Mouse (Mus musculus) ovary, adult 18-20 months (tissue): ENCODE data around the gene Rnpep.
"Not testable (repeated sequence)": the region's sequence is repeated elsewhere in the genome, so short reads cannot be mapped to it uniquely, and the experiment has no call there.

ENCODE experiments used
- DNase-seq: peaks from one replicate; pipeline ENCODE4 v3.0.0; 2022; ENCODE audit warnings: low spot score, mixed read lengths

The Rnpep gene

GRCm38 (mm10) chr1:135258380-135259127 is 25.3 kb downstream of the Rnpep start, which contains the start of gene Elf3:
Gene Elf3 (minus strand): TSS chr1:135258568.
- DNase-seq, result peak; percentile 65

- no peak for DNase-seq
These were observed 27.6 kb downstream of the Rnpep start for GRCm38 (mm10) chr1:135256299-135256698.

- DNase-seq, result no peak
These were observed 31.0 kb downstream of the Rnpep start for GRCm38 (mm10) chr1:135252854-135253253.

GRCm38 (mm10) chr1:135251405-135251804 is 32.5 kb downstream of the Rnpep start:
- DNase-seq, result no peak

GRCm38 (mm10) chr1:135250706-135251105 is 33.2 kb downstream of the Rnpep start:
- no peak for DNase-seq

GRCm38 (mm10) chr1:135248434-135248850 is 35.4 kb downstream of the Rnpep start:
- peak; percentile 21 for DNase-seq

- no peak for DNase-seq
These were observed 39.9 kb downstream of the Rnpep start for GRCm38 (mm10) chr1:135244014-135244413.

- DNase-seq, result not testable (repeated sequence)
These were observed 43.7 kb downstream of the Rnpep start for GRCm38 (mm10) chr1:135240206-135240605.

GRCm38 (mm10) chr1:135237131-135237851 is 46.6 kb downstream of the Rnpep start:
- no peak for DNase-seq

- no peak for DNase-seq
These were observed 49.1 kb downstream of the Rnpep start for GRCm38 (mm10) chr1:135234771-135235170.

GRCm38 (mm10) chr1:135233961-135234360 is 49.9 kb downstream of the Rnpep start:
- no peak for DNase-seq

- not testable (repeated sequence) for DNase-seq
These were observed 52.0 kb downstream of the Rnpep start for GRCm38 (mm10) chr1:135231878-135232277.

- peak; percentile 34 for DNase-seq
These were observed 56.4 kb downstream of the Rnpep start for GRCm38 (mm10) chr1:135227339-135227950.

GRCm38 (mm10) chr1:135224981-135225604 is 58.8 kb downstream of the Rnpep start:
- DNase-seq, result no peak

- no peak for DNase-seq
These were observed 59.7 kb downstream of the Rnpep start for GRCm38 (mm10) chr1:135224147-135224546.

GRCm38 (mm10) chr1:135217607-135218233 is 66.2 kb downstream of the Rnpep start:
- DNase-seq, result no peak

GRCm38 (mm10) chr1:135213772-135214640 is 69.9 kb downstream of the Rnpep start:
- no peak for DNase-seq
